Comparison of ENCODE assay signal across 9 mouse cellular contexts in genomic region chr5:113295791-113296190, GRCm38 (mm10). TPM values are rescaled to one million over a fixed set of nuclear protein-coding genes. Genes with fewer than 3 reads are reported as not detected.
A peak's percentile ranks its signal among the peaks of the same experiment; 100 is the strongest.
DNase-seq lines count a peak whose midpoint lies in the region; ATAC-seq and TF ChIP-seq lines count a peak whose summit lies in the region.
"Had no signal": no experiment of that assay in that cellular context is flagged by ENCODE, and none has a peak within 500 bp of the region (broad histone marks: within the 10 kb centered on the region; RNA-seq: fewer than 3 reads in every experiment).

No protein-coding gene starts in this region.

- TF ChIP-seq POLR2A in olfactory bulb, adult 2 months (IDR thresholded peaks at IDR 0.05; ENCODE audit: insufficient read depth, low read depth, low read length) = no peak

- DNase-seq in hindbrain, postnatal 0 days (ENCODE audit: low spot score) = peak; percentile 46
- DNase-seq in kidney, postnatal 25 days = peak; percentile 80 to 90
- DNase-seq in layer of hippocampus, postnatal 10 days (ENCODE audit: low spot score in 2 of 2) = no peak
- DNase-seq in spleen, postnatal 14 days (ENCODE audit: low spot score in 2 of 2) = no peak
- DNase-seq in thymus, postnatal 4 days = no peak

- ATAC-seq in midbrain, embryonic 13.5 days = 0 out of 2 replicates have a peak, but pooled peaks have one; percentile 49
- no peak for ATAC-seq in midbrain, embryonic 15.5 days (replicated peaks)
- ATAC-seq in hindbrain, postnatal 0 days = no peak

- H3K4me1 ChIP-seq in midbrain, embryonic 13.5 days (replicated peaks) = peaks cover 38% of the 10 kb centered on the region
- peaks cover 19% of the 10 kb centered on the region for H3K4me1 ChIP-seq in midbrain, embryonic 15.5 days
- no peaks in the 10 kb centered on the region; the same call in none of the 2 replicates for H3K4me1 ChIP-seq in hindbrain, postnatal 0 days (ENCODE audit: insufficient read depth, low read length)
- H3K4me1 ChIP-seq in olfactory bulb, adult 2 months (ENCODE audit: control insufficient read depth, insufficient read depth, low read length) = peaks cover 57% of the 10 kb centered on the region

- H3K36me3 ChIP-seq in midbrain, embryonic 13.5 days = no peaks in the 10 kb centered on the region
- no peaks in the 10 kb centered on the region for H3K36me3 ChIP-seq in midbrain, embryonic 15.5 days (replicated peaks)
- H3K36me3 ChIP-seq in hindbrain, postnatal 0 days (ENCODE audit: insufficient read depth, low read length) = no peaks in the 10 kb centered on the region

- H3K4me3 ChIP-seq in midbrain, embryonic 13.5 days (replicated peaks) = no peak overlapping the region
- H3K4me3 ChIP-seq in midbrain, embryonic 15.5 days = no peak overlapping the region
- H3K4me3 ChIP-seq in hindbrain, postnatal 0 days (ENCODE audit: low read length) = no peak overlapping the region
- H3K4me3 ChIP-seq in olfactory bulb, adult 2 months (ENCODE audit: insufficient read depth, low read depth, low read length) = no peak overlapping the region
- H3K4me3 ChIP-seq: erythroblast, embryonic 14.5 days had no signal

- 0 out of 2 replicates have a peak overlapping the region, but pooled peaks have one; percentile 10 for H3K27ac ChIP-seq in midbrain, embryonic 13.5 days
- H3K27ac ChIP-seq in midbrain, embryonic 15.5 days = no peak overlapping the region
- H3K27ac ChIP-seq in hindbrain, postnatal 0 days = no peak overlapping the region
- H3K27ac ChIP-seq in olfactory bulb, adult 2 months (ENCODE audit: insufficient read depth, low read depth, low read length) = no peak overlapping the region

- H3K9ac ChIP-seq in midbrain, embryonic 13.5 days (replicated peaks) = no peak overlapping the region
- no peak overlapping the region for H3K9ac ChIP-seq in midbrain, embryonic 15.5 days
- H3K9ac ChIP-seq in hindbrain, postnatal 0 days (replicated peaks; ENCODE audit: low read length) = no peak overlapping the region

- H3K4me2 ChIP-seq in midbrain, embryonic 13.5 days (replicated peaks) = no peak overlapping the region
- H3K4me2 ChIP-seq in midbrain, embryonic 15.5 days = no peak overlapping the region
- H3K4me2 ChIP-seq in hindbrain, postnatal 0 days (ENCODE audit: low read depth, low read length) = no peak overlapping the region

- H3K9me3 ChIP-seq in midbrain, embryonic 13.5 days = no peaks in the 10 kb centered on the region
- no peaks in the 10 kb centered on the region for H3K9me3 ChIP-seq in midbrain, embryonic 15.5 days
- H3K9me3 ChIP-seq in hindbrain, postnatal 0 days (ENCODE audit: low read length) = no peaks in the 10 kb centered on the region

- TF ChIP-seq CTCF in hindbrain, postnatal 0 days (IDR thresholded peaks at IDR 0.05; ENCODE audit: low read depth) = peak; percentile 53
- peak; percentile 45; the same call in 1 of the 2 replicates for TF ChIP-seq CTCF in olfactory bulb, adult 2 months (IDR thresholded peaks at IDR 0.05; ENCODE audit: insufficient read depth, low read depth, low read length)

- WGBS in midbrain, embryonic 13.5 days = 43% methylated on average over 4 of the region's 4 CpGs
- WGBS in midbrain, embryonic 15.5 days = 33% methylated on average over 4 of the region's 4 CpGs
- 42% methylated on average over 4 of the region's 4 CpGs for WGBS in hindbrain, postnatal 0 days
- WGBS in olfactory bulb, adult 2 months = 32% methylated on average over 4 of the region's 4 CpGs

- H3K27me3 ChIP-seq in midbrain, embryonic 13.5 days = peaks cover 17% of the 10 kb centered on the region
- H3K27me3 ChIP-seq in midbrain, embryonic 15.5 days (replicated peaks) = no peaks in the 10 kb centered on the region; the same call in 1 of the 2 replicates
- H3K27me3 ChIP-seq in hindbrain, postnatal 0 days (ENCODE audit: insufficient read depth, low read length) = no peaks in the 10 kb centered on the region

RNA-seq across cellular contexts. Expression of gene Sgsm1, which starts 14.8 kb away (rescaled TPM):
- 17.2 and 17.4 TPM in 2 replicates for polyA plus RNA-seq in midbrain, embryonic 13.5 days (2015; fragmentation: Nextera tagmentation; extraction: Ambion mirVana)
- polyA plus RNA-seq in midbrain, embryonic 15.5 days (2015; fragmentation: Nextera tagmentation; extraction: Ambion mirVana) = 23.9 and 27.4 TPM in 2 replicates
- 33.4 and 43.4 TPM in 2 replicates for total RNA-seq in hindbrain, postnatal 0 days (2014; rRNA removed)
- polyA plus RNA-seq in hindbrain, postnatal 0 days (2015; fragmentation: Nextera tagmentation; extraction: Ambion mirVana) = 13.8 and 15.2 TPM in 2 replicates
- polyA plus RNA-seq in olfactory bulb, adult 2 months (2012; ENCODE audit: insufficient read depth, insufficient read length, low replicate concordance, missing spikeins) = not detected in 2 replicates
- 10 to 100 TPM; 72.2 to 77.7 TPM for total RNA-seq in layer of hippocampus, postnatal 10 days (2021)
- polyA plus RNA-seq: erythroblast, embryonic 14.5 days had no signal

Comparison
In these comparisons a context has a peak if more than half of its experiments do, and no peak if none do; other contexts are left out.
1. DNase-seq: peak in hindbrain, postnatal 0 days (single experiment) and kidney, postnatal 25 days (2 of 2); none in layer of hippocampus, postnatal 10 days (0 of 2), spleen, postnatal 14 days (0 of 2) and thymus, postnatal 4 days (single experiment).